Mouse (Mus musculus): ENCODE results near the gene Pcdh20.

The Pcdh20 gene

GRCm38 (mm10) chr14:88470495-88471434 lies at the start of gene Pcdh20:
Pcdh20 (minus strand) TSS chr14:88471396.
- CTCF ChIA-PET = no interaction called here

- CTCF ChIA-PET = no interaction called here
Observed at GRCm38 (mm10) chr14:88479909-88480308, 8.7 kb upstream of the Pcdh20 start.

GRCm38 (mm10) chr14:88469956-88470355 lies 1.2 kb downstream of the Pcdh20 start:
- CTCF ChIA-PET = no interaction called here

GRCm38 (mm10) chr14:88469361-88469760 lies 1.8 kb downstream of the Pcdh20 start:
- CTCF ChIA-PET = no interaction called here

GRCm38 (mm10) chr14:88466416-88466815 lies 4.8 kb downstream of the Pcdh20 start:
- CTCF ChIA-PET = no interaction called here

- CTCF ChIA-PET = interaction anchor here (0.7 kb wide), 1 partner anchor 21 kb away, joined by 4 read pairs; no protein-coding TSS in a partner anchor
Observed at GRCm38 (mm10) chr14:88464356-88464755, 6.8 kb downstream of the Pcdh20 start.

- CTCF ChIA-PET = no interaction called here
Observed at GRCm38 (mm10) chr14:88463357-88463756, 7.8 kb downstream of the Pcdh20 start.

GRCm38 (mm10) chr14:88462944-88463343 lies 8.3 kb downstream of the Pcdh20 start:
- CTCF ChIA-PET = no interaction called here

- CTCF ChIA-PET = no interaction called here
Observed at GRCm38 (mm10) chr14:88460705-88461104, 10.5 kb downstream of the Pcdh20 start.

GRCm38 (mm10) chr14:88443304-88443703 lies 27.9 kb downstream of the Pcdh20 start:
- CTCF ChIA-PET = no interaction called here

- CTCF ChIA-PET = no interaction called here
Observed at GRCm38 (mm10) chr14:88429393-88429792, 41.8 kb downstream of the Pcdh20 start.

GRCm38 (mm10) chr14:88427370-88427769 lies 43.8 kb downstream of the Pcdh20 start:
- CTCF ChIA-PET = no interaction called here
